Mouse (Mus musculus) CH12.LX (cell line): ENCODE results near the gene Rasgrf2.

Source experiments
- CTCF ChIP-seq, 2 experiments: IDR thresholded peaks in 1 of 2; conservative IDR thresholded peaks in 1 of 2; 2 replicates each; pipeline ENCODE4 v1.5.1; 2011 to 2012; ENCODE audit warnings: low read depth in 2 of 2, low read length in 2 of 2, improper control_type of control experiment in 1 of 2, inconsistent platforms in 1 of 2, mild to moderate bottlenecking in 1 of 2, moderate library complexity in 1 of 2
- EP300 ChIP-seq: IDR thresholded peaks from 2 replicates; pipeline ENCODE4 v1.6.1; 2011; ENCODE audit warnings: low read length, improper control_type of control experiment
- HCFC1 ChIP-seq: IDR thresholded peaks from 2 replicates; pipeline ENCODE4 v1.6.1; 2012; ENCODE audit warnings: low read depth, mild to moderate bottlenecking, inconsistent platforms, low read length, improper control_type of control experiment
- JUN ChIP-seq: IDR thresholded peaks from 2 replicates; pipeline ENCODE4 v1.6.1; 2011; ENCODE audit warnings: low read depth, mild to moderate bottlenecking, low read length, improper control_type of control experiment, moderate library complexity; ENCODE audit not compliant: insufficient read depth
- MAFK ChIP-seq: IDR thresholded peaks from 2 replicates; pipeline ENCODE4 v1.6.1; 2011; ENCODE audit warnings: low read length, improper control_type of control experiment; ENCODE audit not compliant: insufficient replicate concordance
- MXI1 ChIP-seq: IDR thresholded peaks from 2 replicates; pipeline ENCODE4 v1.6.1; 2011; ENCODE audit warnings: mild to moderate bottlenecking, low read depth, low read length, improper control_type of control experiment
- PAX5 ChIP-seq: IDR thresholded peaks from 2 replicates; pipeline ENCODE4 v1.6.1; 2012; ENCODE audit warnings: low read length, inconsistent platforms, mixed read lengths
- SIN3A ChIP-seq: IDR thresholded peaks from 2 replicates; pipeline ENCODE4 v1.6.1; 2012; ENCODE audit warnings: low read length, improper control_type of control experiment, inconsistent platforms
- TBP ChIP-seq: conservative IDR thresholded peaks from 2 replicates; pipeline ENCODE4 v1.6.1; 2011; ENCODE audit warnings: low read depth, low read length, improper control_type of control experiment
- TCF12 ChIP-seq: IDR thresholded peaks from 2 replicates; pipeline ENCODE4 v1.6.1; 2014; ENCODE audit warnings: low read depth, mild to moderate bottlenecking, inconsistent platforms, low read length, improper control_type of control experiment
- ZC3H11A ChIP-seq: IDR thresholded peaks from 2 replicates; pipeline ENCODE4 v1.6.1; 2012; ENCODE audit warnings: low read depth, mild to moderate bottlenecking, inconsistent platforms, low read length, improper control_type of control experiment

- no peak for TF ChIP-seq HCFC1
- no peak for TF ChIP-seq MXI1
- no peak for TF ChIP-seq TBP
- TF ChIP-seq ZC3H11A, result no peak
- no peak for TF ChIP-seq JUN
- no peak for TF ChIP-seq CTCF (conservative IDR thresholded peaks at IDR 0.05 in 1 of 2, IDR thresholded peaks at IDR 0.05 in 1 of 2; ENCODE audit: low read depth in 2 of 2, low read length in 2 of 2)
- TF ChIP-seq SIN3A, result no peak
- TF ChIP-seq MAFK, result no peak
- TF ChIP-seq TCF12, result no peak
- no peak for TF ChIP-seq PAX5
- TF ChIP-seq EP300, result no peak
These were observed 216.3 kb downstream of the Rasgrf2 start for GRCm38 (mm10) chr13:91915192-91915581.
